Mouse (Mus musculus) myocyte (in vitro differentiated cells): ENCODE results near the gene Serpinb3b. TPM values are rescaled to one million over a fixed set of nuclear protein-coding genes. Genes with fewer than 3 reads are reported as not detected.
"Not testable (repeated sequence)": the region's sequence is repeated elsewhere in the genome, so short reads cannot be mapped to it uniquely, and the experiment has no call there.

Experiments
- H3K27me3 ChIP-seq: one replicate; pipeline ENCODE4 v1.6.1; 2011; ENCODE audit not compliant: control insufficient read depth, insufficient read depth, insufficient read length
- H3K36me3 ChIP-seq: one replicate; pipeline ENCODE4 v1.6.1; 2011; ENCODE audit not compliant: control insufficient read depth, insufficient read depth
- H3K4me2 ChIP-seq: one replicate; pipeline ENCODE4 v1.6.1; 2011; ENCODE audit warnings: low read depth, control low read depth
- H3K4me3 ChIP-seq: one replicate; pipeline ENCODE4 v1.5.1; 2011; ENCODE audit warnings: mild to moderate bottlenecking, control low read depth, moderate library complexity
- H3K79me2 ChIP-seq: one replicate; pipeline ENCODE4 v1.6.1; 2011; ENCODE audit not compliant: control insufficient read depth, insufficient read depth
- H3ac ChIP-seq: one replicate; pipeline ENCODE4 v1.6.1; 2011; ENCODE audit not compliant: control insufficient read depth, insufficient read length
- polyA plus RNA-seq: library from polyadenylated mRNA; unstranded; fragments of >200 nt; fragmentation: generic; extraction: Trizol; gene quantifications from one replicate; pipeline ENCODE4 v1.2.1, GENCODE M21; 2012; ENCODE audit warnings: missing spikeins

The Serpinb3b gene
- not detected for polyA plus RNA-seq

GRCm38 (mm10) chr1:107278261-107278660 lies at the start of gene Serpinb3b, which contains the start of gene Serpinb3c:
Serpinb3b (minus strand) TSS chr1:107278361.
Serpinb3c (minus strand) TSS chr1:107278371.
- not testable (repeated sequence) for H3K36me3 ChIP-seq, H3K27me3 ChIP-seq, H3ac ChIP-seq, H3K79me2 ChIP-seq, H3K4me2 ChIP-seq, H3K4me3 ChIP-seq

DNA sequence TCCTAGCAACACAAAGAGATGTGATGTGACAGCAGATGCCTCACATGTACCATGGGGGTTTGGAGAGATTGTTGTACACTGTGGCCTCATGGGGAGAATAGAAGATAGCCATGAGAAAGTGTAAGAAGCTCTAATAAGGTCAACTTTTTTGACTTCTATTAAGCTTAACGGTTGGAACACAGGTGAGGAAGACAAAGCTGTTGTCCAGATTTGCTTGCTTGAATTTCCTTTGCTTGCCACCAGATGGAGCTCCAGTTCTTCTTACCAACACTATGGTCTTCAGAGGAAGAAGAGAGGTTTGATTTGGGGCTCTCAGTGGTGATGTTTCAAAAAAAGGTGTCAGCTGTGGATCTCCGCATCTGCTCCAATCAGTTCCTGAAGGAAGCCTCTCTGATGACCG lies 35.0 kb downstream of the Serpinb3b start:
- H3K4me3 ChIP-seq, H3K79me2 ChIP-seq, H3K4me2 ChIP-seq, H3K36me3 ChIP-seq, H3K27me3 ChIP-seq, H3ac ChIP-seq: not testable (repeated sequence)

- not testable (repeated sequence) for H3ac ChIP-seq, H3K27me3 ChIP-seq, H3K4me3 ChIP-seq, H3K79me2 ChIP-seq, H3K36me3 ChIP-seq, H3K4me2 ChIP-seq
Observed at GRCm38 (mm10) chr1:107217276-107217675, 60.9 kb downstream of the Serpinb3b start.

- H3K4me2 ChIP-seq, H3K4me3 ChIP-seq, H3K36me3 ChIP-seq, H3ac ChIP-seq, H3K27me3 ChIP-seq, H3K79me2 ChIP-seq: not testable (repeated sequence)
Observed at GRCm38 (mm10) chr1:107127453-107127852, 150.7 kb downstream of the Serpinb3b start.

Other genes with a start within 250 kb of the Serpinb3b start
- gene Serpinb3a, start 226.1 kb downstream of the Serpinb3b start, polyA plus RNA-seq: not detected
- gene Serpinb3d, start 194.9 kb downstream of the Serpinb3b start, polyA plus RNA-seq: not detected
- gene Serpinb3c, start within 50 bp of the Serpinb3b start, polyA plus RNA-seq: not detected
- gene Serpinb11, start 82.8 kb upstream of the Serpinb3b start, polyA plus RNA-seq: not detected
- 0.53 TPM for gene Serpinb7, start 121.3 kb upstream of the Serpinb3b start, polyA plus RNA-seq
- gene Serpinb2, start 233.1 kb upstream of the Serpinb3b start, polyA plus RNA-seq: 0.06 TPM